Mouse (Mus musculus) liver, postnatal 0 days (tissue): Measurements from ENCODE around the gene Pcsk6.

Experiments used
- CTCF ChIP-seq: sonication (generic); IDR thresholded peaks from 2 replicates; pipeline ENCODE4 v1.5.1; 2016; ENCODE audit warnings: antibody characterized with exemption, low read depth
- EP300 ChIP-seq: IDR thresholded peaks from 2 replicates; pipeline ENCODE4 v1.6.1; 2016; ENCODE audit warnings: antibody characterized with exemption, low read depth, mild to moderate bottlenecking

DNA sequence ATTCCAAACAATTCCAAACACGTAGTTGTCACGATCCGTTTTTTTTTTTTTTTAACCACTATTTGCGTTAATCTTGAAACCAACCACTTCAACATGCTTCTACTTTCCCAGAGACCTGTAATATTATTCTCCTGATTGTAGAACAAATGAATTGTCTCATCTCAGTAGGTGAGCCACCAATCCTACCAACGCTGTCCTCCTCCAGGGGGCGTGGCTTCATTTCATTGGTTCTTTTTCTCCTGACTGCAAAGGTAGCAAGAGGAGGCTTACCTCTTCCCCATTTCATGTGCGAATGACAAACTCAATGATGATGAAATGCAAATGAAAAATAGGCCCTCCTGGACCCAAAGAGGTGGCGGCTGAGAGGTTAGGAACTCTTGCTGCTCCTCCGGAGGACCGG, 143.5 kb downstream of the Pcsk6 start:
- TF ChIP-seq CTCF (no peak), EP300 (no peak)
